Mouse (Mus musculus) midbrain, embryonic 15.5 days (tissue): ENCODE results near the gene Ralgps2. TPM values are rescaled to one million over a fixed set of nuclear protein-coding genes. Genes with fewer than 3 reads are reported as not detected.
A peak's percentile ranks its signal among the peaks of the same experiment; 100 is the strongest.

Experiments
- ATAC-seq: fragments of 200-750 bp; cut with Nextera tagmentation; replicated peaks from 2 replicates; pipeline ENCODE4 v1.8.0; 2017; ENCODE audit warnings: moderate TSS enrichment
- H3K27ac ChIP-seq: fragments of 300-500 bp; sonication (generic); 2 replicates; pipeline ENCODE4 v1.5.1; 2015; ENCODE audit warnings: mild to moderate bottlenecking, inconsistent platforms
- H3K27me3 ChIP-seq: fragments of 300-500 bp; sonication (generic); replicated peaks from 2 replicates; pipeline ENCODE4 v1.6.1; 2015; ENCODE audit warnings: inconsistent platforms
- H3K36me3 ChIP-seq: fragments of 300-500 bp; sonication (generic); replicated peaks from 2 replicates; pipeline ENCODE4 v1.6.1; 2015; ENCODE audit warnings: inconsistent platforms
- H3K4me1 ChIP-seq: fragments of 300-500 bp; sonication (generic); 2 replicates; pipeline ENCODE4 v1.6.1; 2015; ENCODE audit warnings: inconsistent platforms
- H3K4me2 ChIP-seq: fragments of 300-500 bp; sonication (generic); 2 replicates; pipeline ENCODE4 v1.6.1; 2015; ENCODE audit warnings: inconsistent platforms, mild to moderate bottlenecking, moderate library complexity
- H3K4me3 ChIP-seq: fragments of 300-500 bp; sonication (generic); 2 replicates; pipeline ENCODE4 v1.5.1; 2015; ENCODE audit warnings: mild to moderate bottlenecking, inconsistent platforms
- H3K9ac ChIP-seq: fragments of 300-500 bp; sonication (generic); 2 replicates; pipeline ENCODE4 v1.6.1; 2015; ENCODE audit warnings: mild to moderate bottlenecking, inconsistent platforms
- H3K9me3 ChIP-seq: fragments of 300-500 bp; sonication (generic); 2 replicates; pipeline ENCODE4 v1.6.1; 2016; ENCODE audit warnings: inconsistent platforms
- WGBS: fragments of 180-500 bp; shearing (Covaris S2); methylation state at CpG from one replicate; pipeline ENCODE4 v1.1.7; 2015; ENCODE audit warnings: mixed read lengths; 5-methylcytosine and 5-hydroxymethylcytosine counted together
- polyA plus RNA-seq: library from polyadenylated mRNA; unstranded; fragments of >200 nt; fragmentation: Nextera tagmentation; extraction: Ambion mirVana; gene quantifications from 2 replicates; pipeline ENCODE4 v1.2.1, GENCODE M21; 2015

Ralgps2 gene
- polyA plus RNA-seq, 1 experiment from 2014 or later: 104 TPM

- Histone ChIP-seq H3K4me1 (no peaks in the 10 kb centered on the region), H3K4me3 (no peak overlapping the region), H3K27ac (no peak overlapping the region), H3K36me3 (no peaks in the 10 kb centered on the region), H3K4me2 (no peak overlapping the region), H3K9me3 (no peaks in the 10 kb centered on the region), H3K9ac (no peak overlapping the region), H3K27me3 (no peaks in the 10 kb centered on the region)
- 86% methylated on average over 18 of the region's 18 CpGs for WGBS
- no peak for ATAC-seq
Measured at GRCm38 (mm10) chr1:156769621-156770297, 169.7 kb downstream of the Ralgps2 start.

- Histone ChIP-seq H3K4me1 (no peaks in the 10 kb centered on the region), H3K9ac (no peak overlapping the region), H3K36me3 (no peaks in the 10 kb centered on the region), H3K4me3 (no peak overlapping the region), H3K27me3 (no peaks in the 10 kb centered on the region), H3K4me2 (no peak overlapping the region), H3K9me3 (no peaks in the 10 kb centered on the region), H3K27ac (no peak overlapping the region)
- 77% methylated on average over 5 of the region's 5 CpGs for WGBS
- no peak for ATAC-seq
Measured at GRCm38 (mm10) chr1:156769163-156769562, 170.3 kb downstream of the Ralgps2 start.

- no peaks in the 10 kb centered on the region for H3K36me3 ChIP-seq
- no peak for ATAC-seq
- no peak overlapping the region for H3K4me3 ChIP-seq
- no peaks in the 10 kb centered on the region for H3K27me3 ChIP-seq
- H3K4me2 ChIP-seq: no peak overlapping the region
- H3K9me3 ChIP-seq: no peaks in the 10 kb centered on the region
- H3K4me1 ChIP-seq: no peaks in the 10 kb centered on the region
- 95% methylated on average over 3 of the region's 3 CpGs for WGBS
- no peak overlapping the region for H3K9ac ChIP-seq
- H3K27ac ChIP-seq: no peak overlapping the region
Measured at GRCm38 (mm10) chr1:156765311-156765710, 174.1 kb downstream of the Ralgps2 start.

- Histone ChIP-seq H3K27me3 (no peaks in the 10 kb centered on the region), H3K36me3 (no peaks in the 10 kb centered on the region), H3K4me1 (no peaks in the 10 kb centered on the region), H3K4me2 (no peak overlapping the region), H3K9ac (no peak overlapping the region), H3K27ac (no peak overlapping the region), H3K4me3 (no peak overlapping the region), H3K9me3 (no peaks in the 10 kb centered on the region)
- ATAC-seq: no peak
- WGBS: 77% methylated on average over 6 of the region's 6 CpGs
Measured at GRCm38 (mm10) chr1:156764584-156764983, 174.8 kb downstream of the Ralgps2 start.

GRCm38 (mm10) chr1:156763280-156763679 is 176.1 kb downstream of the Ralgps2 start:
- no peak for ATAC-seq
- H3K9ac ChIP-seq: no peak overlapping the region
- WGBS: 94% methylated on average over 6 of the region's 6 CpGs
- no peaks in the 10 kb centered on the region for H3K9me3 ChIP-seq
- H3K27ac ChIP-seq: no peak overlapping the region
- no peak overlapping the region for H3K4me2 ChIP-seq
- no peak overlapping the region for H3K4me3 ChIP-seq
- H3K4me1 ChIP-seq: no peaks in the 10 kb centered on the region
- H3K36me3 ChIP-seq: no peaks in the 10 kb centered on the region
- H3K27me3 ChIP-seq: no peaks in the 10 kb centered on the region

GRCm38 (mm10) chr1:156761430-156761801 is 178.0 kb downstream of the Ralgps2 start:
- H3K36me3 ChIP-seq: no peaks in the 10 kb centered on the region
- no peak overlapping the region for H3K4me2 ChIP-seq
- no peak for ATAC-seq
- H3K9me3 ChIP-seq: no peaks in the 10 kb centered on the region
- no peaks in the 10 kb centered on the region for H3K4me1 ChIP-seq
- no peak overlapping the region for H3K27ac ChIP-seq
- WGBS: 74% methylated on average over 10 of the region's 10 CpGs
- H3K27me3 ChIP-seq: no peaks in the 10 kb centered on the region
- no peak overlapping the region for H3K9ac ChIP-seq
- no peak overlapping the region for H3K4me3 ChIP-seq

GRCm38 (mm10) chr1:156760549-156761429 is 178.6 kb downstream of the Ralgps2 start:
- Histone ChIP-seq H3K4me3 (no peak overlapping the region), H3K27me3 (no peaks in the 10 kb centered on the region), H3K36me3 (no peaks in the 10 kb centered on the region), H3K4me1 (no peaks in the 10 kb centered on the region), H3K9ac (no peak overlapping the region), H3K9me3 (no peaks in the 10 kb centered on the region), H3K4me2 (no peak overlapping the region), H3K27ac (no peak overlapping the region)
- WGBS: 58% methylated on average over 13 of the region's 13 CpGs
- 0 out of 2 replicates have a peak, but pooled peaks have one; percentile 37 for ATAC-seq

GRCm38 (mm10) chr1:156758326-156758725 is 181.1 kb downstream of the Ralgps2 start:
- no peaks in the 10 kb centered on the region for H3K9me3 ChIP-seq

GRCm38 (mm10) chr1:156754608-156755413 is 184.6 kb downstream of the Ralgps2 start:
- Histone ChIP-seq H3K4me2 (peak overlapping the region; percentile 26), H3K9ac (no peak overlapping the region), H3K36me3 (no peaks in the 10 kb centered on the region), H3K4me3 (no peak overlapping the region), H3K27me3 (no peaks in the 10 kb centered on the region), H3K27ac (peak overlapping the region; percentile 60), H3K9me3 (no peaks in the 10 kb centered on the region), H3K4me1 (peaks cover 18% of the 10 kb centered on the region)
- ATAC-seq: peak; percentile 70
- WGBS: 35% methylated on average over 15 of the region's 15 CpGs

More at GRCm38 (mm10) chr1:156758326-156758725, 181.1 kb downstream of the Ralgps2 start:
- H3K27ac ChIP-seq: no peak overlapping the region
- H3K9ac ChIP-seq: no peak overlapping the region
- H3K4me3 ChIP-seq: no peak overlapping the region
- no peak overlapping the region for H3K4me2 ChIP-seq
- no peaks in the 10 kb centered on the region for H3K36me3 ChIP-seq
- H3K4me1 ChIP-seq: peaks cover 15% of the 10 kb centered on the region
- WGBS: 20% methylated on average over 4 of the region's 4 CpGs
- H3K27me3 ChIP-seq: no peaks in the 10 kb centered on the region
- ATAC-seq: no peak

Other genes starting within 250 kb of the Ralgps2 start
- 34.2 and 34.7 TPM in 2 replicates for gene Fam20b, start 220.5 kb downstream of the Ralgps2 start, polyA plus RNA-seq
- gene Angptl1, start 101.1 kb downstream of the Ralgps2 start, polyA plus RNA-seq: 0.64 and 1.1 TPM in 2 replicates
- not detected in 2 replicates for gene Tex35, start 169.1 kb upstream of the Ralgps2 start, polyA plus RNA-seq